Mouse (Mus musculus) embryonic fibroblast, embryonic 13.5 days (primary cell): ENCODE data around the gene Mlxipl. TPM values are rescaled to one million over a fixed set of nuclear protein-coding genes. Genes with fewer than 3 reads are reported as not detected.

ENCODE experiments used
- H3K27ac ChIP-seq: 2 replicates; pipeline ENCODE4 v1.5.1; 2012; ENCODE audit warnings: low read length, control low read depth, inconsistent platforms; ENCODE audit not compliant: insufficient read depth
- H3K4me1 ChIP-seq: 2 replicates; pipeline ENCODE4 v1.6.1; 2011; ENCODE audit warnings: low read length; ENCODE audit not compliant: control insufficient read depth, insufficient read depth
- H3K4me3 ChIP-seq: 2 replicates; pipeline ENCODE4 v1.5.1; 2011; ENCODE audit warnings: mild to moderate bottlenecking, control low read depth, low read length; ENCODE audit not compliant: insufficient read depth
- CTCF ChIP-seq: IDR thresholded peaks from 2 replicates; pipeline ENCODE4 v1.5.1; 2011; ENCODE audit warnings: mild to moderate bottlenecking, control low read depth, low read length, moderate library complexity, borderline replicate concordance; ENCODE audit not compliant: insufficient read depth
- POLR2A ChIP-seq: IDR thresholded peaks from 2 replicates; pipeline ENCODE4 v1.6.1; 2011; ENCODE audit warnings: low read depth, mild to moderate bottlenecking, control low read depth, low read length, moderate library complexity
- polyA plus RNA-seq: library from polyadenylated mRNA; stranded (reverse); fragments of >200 nt; gene quantifications from 2 replicates; pipeline ENCODE4 v1.2.4, GENCODE M21; 2011; ENCODE audit warnings: low read depth; ENCODE audit not compliant: missing spikeins, insufficient read length

The Mlxipl gene
- polyA plus RNA-seq, 1 experiment = not detected

GRCm38 (mm10) chr5:135180796-135181195 lies 91.1 kb downstream of the Mlxipl start:
- H3K27ac ChIP-seq = no peak overlapping the region
- no peaks in the 10 kb centered on the region for H3K4me1 ChIP-seq
- no peak for TF ChIP-seq POLR2A
- TF ChIP-seq CTCF = no peak
- H3K4me3 ChIP-seq = no peak overlapping the region

- no peaks in the 10 kb centered on the region for H3K4me1 ChIP-seq
- TF ChIP-seq CTCF (no peak), POLR2A (no peak)
- H3K27ac ChIP-seq = no peak overlapping the region
- no peak overlapping the region for H3K4me3 ChIP-seq
These were observed 92.1 kb downstream of the Mlxipl start for GRCm38 (mm10) chr5:135181776-135182175.

GRCm38 (mm10) chr5:135183131-135183861 lies 93.6 kb downstream of the Mlxipl start:
- TF ChIP-seq CTCF = no peak
- TF ChIP-seq POLR2A = no peak
- no peaks in the 10 kb centered on the region for H3K4me1 ChIP-seq

GRCm38 (mm10) chr5:135185016-135185415 lies 95.3 kb downstream of the Mlxipl start:
- H3K27ac ChIP-seq = no peak overlapping the region

More at GRCm38 (mm10) chr5:135183131-135183861, 93.6 kb downstream of the Mlxipl start:
- H3K27ac ChIP-seq = peak overlapping the region; percentile 43
- no peak overlapping the region for H3K4me3 ChIP-seq

GRCm38 (mm10) chr5:135185596-135185995 lies 95.9 kb downstream of the Mlxipl start:
- no peak overlapping the region for H3K27ac ChIP-seq

More at GRCm38 (mm10) chr5:135185016-135185415, 95.3 kb downstream of the Mlxipl start:
- no peaks in the 10 kb centered on the region for H3K4me1 ChIP-seq
- TF ChIP-seq CTCF (no peak), POLR2A (no peak)
- no peak overlapping the region for H3K4me3 ChIP-seq

GRCm38 (mm10) chr5:135186231-135186620 lies 96.5 kb downstream of the Mlxipl start:
- TF ChIP-seq CTCF = no peak
- TF ChIP-seq POLR2A = no peak
- peak overlapping the region; percentile 93 for H3K27ac ChIP-seq

More at GRCm38 (mm10) chr5:135185596-135185995, 95.9 kb downstream of the Mlxipl start:
- no peak overlapping the region for H3K4me3 ChIP-seq
- no peaks in the 10 kb centered on the region for H3K4me1 ChIP-seq
- no peak for TF ChIP-seq CTCF
- TF ChIP-seq POLR2A = no peak

GRCm38 (mm10) chr5:135186621-135187348 lies 97.1 kb downstream of the Mlxipl start, which contains the start of gene Baz1b:
TSS of gene Baz1b (plus strand) at chr5:135187264.
- Histone ChIP-seq H3K27ac (peak within 1 kb of the TSS; percentile 93), H3K4me1 (no peaks in the 10 kb centered on the region), H3K4me3 (peak within 1 kb of the TSS; percentile 85)
- TF ChIP-seq POLR2A = peak; percentile 77
- TF ChIP-seq CTCF = no peak

More at GRCm38 (mm10) chr5:135186231-135186620, 96.5 kb downstream of the Mlxipl start:
- peak overlapping the region; percentile 71 for H3K4me3 ChIP-seq
- no peaks in the 10 kb centered on the region for H3K4me1 ChIP-seq

- TF ChIP-seq POLR2A (no peak; the same call in 1 of the 2 replicates), CTCF (no peak)
- Histone ChIP-seq H3K27ac (peak overlapping the region; percentile 90), H3K4me1 (no peaks in the 10 kb centered on the region), H3K4me3 (peak overlapping the region; percentile 85)
These were observed 97.9 kb downstream of the Mlxipl start for GRCm38 (mm10) chr5:135187349-135188213.

Other genes starting within 250 kb of the Mlxipl start
- not detected in 2 replicates for gene Tmem270, start 183.2 kb upstream of the Mlxipl start, polyA plus RNA-seq
- gene Cldn13, start 174.4 kb upstream of the Mlxipl start, polyA plus RNA-seq = not detected in 2 replicates
- 4.1 and 4.2 TPM in 2 replicates for gene Mettl27, start 157.5 kb upstream of the Mlxipl start, polyA plus RNA-seq
- not detected in 2 replicates for gene Cldn4, start 143.0 kb upstream of the Mlxipl start, polyA plus RNA-seq
- not detected in 2 replicates for gene Cldn3, start 103.7 kb upstream of the Mlxipl start, polyA plus RNA-seq
- gene Abhd11, start 80.7 kb upstream of the Mlxipl start, polyA plus RNA-seq = 19.1 and 20.7 TPM in 2 replicates
- 6.9 and 10.2 TPM in 2 replicates for gene Stx1a, start 66.4 kb upstream of the Mlxipl start, polyA plus RNA-seq
- 15.2 and 18.1 TPM in 2 replicates for gene Dnajc30, start 25.7 kb upstream of the Mlxipl start, polyA plus RNA-seq
- 38.0 and 49.6 TPM in 2 replicates for gene Bud23, start 24.9 kb upstream of the Mlxipl start, polyA plus RNA-seq
- 3.0 and 4.0 TPM in 2 replicates for gene Vps37d, start 11.6 kb upstream of the Mlxipl start, polyA plus RNA-seq
- gene Tbl2, start 59.8 kb downstream of the Mlxipl start, polyA plus RNA-seq = 17.4 and 24.9 TPM in 2 replicates
- gene Bcl7b, start 78.4 kb downstream of the Mlxipl start, polyA plus RNA-seq = 31.0 and 41.7 TPM in 2 replicates
- gene Baz1b, start 97.4 kb downstream of the Mlxipl start, polyA plus RNA-seq = 73.5 and 84.1 TPM in 2 replicates
- gene Fzd9, start 161.3 kb downstream of the Mlxipl start, polyA plus RNA-seq = not detected in 2 replicates